Mouse (Mus musculus) cerebellum, adult 2 months (tissue): ENCODE results near the gene Kif12.

Source experiments
- CTCF ChIP-seq: fragments of 200-500 bp; IDR thresholded peaks from 2 replicates; pipeline ENCODE4 v1.5.1; 2011; ENCODE audit warnings: low read depth, mild to moderate bottlenecking, control low read depth, low read length, moderate library complexity, borderline replicate concordance; ENCODE audit not compliant: insufficient read depth
- POLR2A ChIP-seq: fragments of 200-500 bp; IDR thresholded peaks from 2 replicates; pipeline ENCODE4 v1.6.1; 2011; ENCODE audit warnings: low read length, control low read depth, borderline replicate concordance; ENCODE audit not compliant: insufficient read depth

- TF ChIP-seq CTCF (no peak), POLR2A (no peak)
These were observed 42.1 kb upstream of the Kif12 start, which contains the start of gene Col27a1 for GRCm38 (mm10) chr4:63213907-63214621.
